Mouse (Mus musculus): ENCODE results near the gene Fam189a1. TPM values are rescaled to one million over a fixed set of nuclear protein-coding genes. Genes with fewer than 3 reads are reported as not detected.

Gene Fam189a1
- polyA plus RNA-seq, 1 experiment from 2014 or later: not detected

DNA sequence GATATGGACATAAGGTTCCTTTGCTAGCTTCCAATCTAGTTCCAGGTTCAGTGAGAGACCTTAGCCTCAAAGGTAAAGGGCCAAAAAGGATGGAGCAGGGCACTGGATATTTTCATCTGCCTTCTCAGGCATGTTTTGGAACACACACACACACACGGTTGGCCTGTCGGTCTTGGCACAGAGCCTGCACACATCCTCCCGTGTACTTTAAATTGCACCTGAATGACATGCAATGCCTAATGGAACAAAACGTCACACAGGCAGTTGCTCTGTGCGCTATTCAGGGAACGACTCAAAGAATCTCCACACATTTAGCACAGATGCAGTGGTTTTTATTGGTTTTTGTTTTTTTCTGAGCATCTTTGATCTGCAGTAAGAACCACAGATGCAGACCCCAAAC is 11.5 kb downstream of the Fam189a1 start:
- 74% methylated on average over 6 of the region's 6 CpGs for WGBS (ENCODE audit: insufficient replicate concordance)

DNA sequence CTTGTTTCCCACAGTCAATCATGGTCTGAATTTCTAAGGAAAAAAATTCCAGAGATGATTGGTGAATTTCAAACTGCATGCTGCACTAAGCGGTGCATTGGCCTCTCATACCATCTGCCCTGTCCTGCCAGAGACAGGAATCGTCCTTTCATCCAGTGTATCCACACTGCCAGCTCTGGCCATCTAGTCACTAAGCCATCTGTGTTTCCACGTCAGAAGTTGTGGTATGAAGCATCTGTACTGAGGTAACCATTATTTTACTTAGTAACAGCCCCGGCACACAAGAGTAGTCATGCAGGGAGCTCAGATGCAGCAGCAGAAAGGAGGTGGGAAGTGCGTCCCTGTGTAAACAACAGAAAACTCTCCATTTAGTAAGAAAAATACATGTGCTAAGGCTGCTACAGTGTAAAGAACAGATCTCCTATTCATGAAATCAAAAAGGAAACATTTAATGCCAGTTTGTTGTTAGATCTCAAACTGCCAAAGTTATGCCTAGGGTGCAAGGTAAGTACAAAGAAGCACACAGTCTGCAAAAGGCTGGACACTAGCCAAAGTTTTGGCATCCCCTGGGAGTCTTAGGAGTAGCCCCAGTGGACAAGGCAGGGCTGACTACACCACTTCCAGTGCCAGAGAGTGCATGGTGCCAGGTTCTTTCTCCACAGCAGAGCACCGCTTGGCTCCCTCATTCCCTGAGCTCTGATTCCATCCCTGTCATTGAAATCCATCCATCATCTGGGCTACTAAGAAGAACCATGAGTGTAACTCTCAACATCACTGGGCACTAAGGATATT is 14.3 kb downstream of the Fam189a1 start:
- Histone ChIP-seq H3K4me3 (no peak overlapping the region), H3K9ac (no peak overlapping the region), H3K4me2 (no peak overlapping the region), H3K4me1 (no peaks in the 10 kb centered on the region), H3K36me3 (no peaks in the 10 kb centered on the region), H3K27ac (no peak overlapping the region), H3K9me3 (replicated peaks) (no peaks in the 10 kb centered on the region), H3K27me3 (replicated peaks) (no peaks in the 10 kb centered on the region)
- no peak for ATAC-seq
- 68% methylated on average over 6 of the region's 6 CpGs for WGBS (ENCODE audit: insufficient replicate concordance)

More for the DNA sequence above, 11.5 kb downstream of the Fam189a1 start:
- no peaks in the 10 kb centered on the region for H3K9me3 ChIP-seq (replicated peaks)
- no peak overlapping the region for H3K9ac ChIP-seq
- H3K36me3 ChIP-seq: no peaks in the 10 kb centered on the region
- ATAC-seq: no peak
- H3K27ac ChIP-seq: no peak overlapping the region
- no peaks in the 10 kb centered on the region for H3K4me1 ChIP-seq
- no peak overlapping the region for H3K4me2 ChIP-seq
- H3K4me3 ChIP-seq: no peak overlapping the region
- no peaks in the 10 kb centered on the region for H3K27me3 ChIP-seq (replicated peaks)

DNA sequence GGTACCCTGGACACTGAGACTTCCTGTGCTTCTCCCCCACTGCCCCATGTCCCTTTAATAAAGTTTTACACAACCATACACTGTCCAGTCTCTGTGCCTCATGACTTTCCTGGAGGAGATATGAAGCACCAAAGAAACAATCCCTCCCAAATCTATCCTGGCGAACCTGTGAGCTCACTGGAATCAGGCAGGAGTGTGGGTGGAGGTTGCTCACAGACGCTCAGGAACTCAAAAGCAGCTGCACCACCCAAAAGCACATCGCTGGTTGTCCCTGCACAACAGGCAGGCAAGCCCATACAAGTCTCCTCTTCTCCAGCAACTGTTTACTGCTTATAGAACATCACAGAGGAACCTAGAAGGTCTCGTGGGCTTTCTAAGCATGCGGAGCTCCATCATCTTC is 15.5 kb downstream of the Fam189a1 start:
- H3K27me3 ChIP-seq (replicated peaks): no peaks in the 10 kb centered on the region
- H3K4me3 ChIP-seq: no peak overlapping the region
- H3K4me2 ChIP-seq: no peak overlapping the region
- H3K36me3 ChIP-seq: no peaks in the 10 kb centered on the region
- 66% methylated on average over 5 of the region's 5 CpGs for WGBS (ENCODE audit: insufficient replicate concordance)
- H3K27ac ChIP-seq: no peak overlapping the region
- H3K9ac ChIP-seq: no peak overlapping the region
- H3K9me3 ChIP-seq (replicated peaks): no peaks in the 10 kb centered on the region
- no peak for ATAC-seq
- H3K4me1 ChIP-seq: no peaks in the 10 kb centered on the region

- Histone ChIP-seq H3K4me2 (no peak overlapping the region), H3K27ac (no peak overlapping the region), H3K27me3 (replicated peaks) (no peaks in the 10 kb centered on the region), H3K9ac (no peak overlapping the region), H3K4me1 (no peaks in the 10 kb centered on the region), H3K9me3 (replicated peaks) (no peaks in the 10 kb centered on the region), H3K4me3 (no peak overlapping the region), H3K36me3 (no peaks in the 10 kb centered on the region)
- no peak for ATAC-seq
- WGBS (ENCODE audit: insufficient replicate concordance): 56% methylated on average over 5 of the region's 5 CpGs
Measured at GRCm38 (mm10) chr7:65140099-65140498, 16.3 kb downstream of the Fam189a1 start.

GRCm38 (mm10) chr7:65123766-65124165 is 32.6 kb downstream of the Fam189a1 start:
- 63% methylated on average over 3 of the region's 3 CpGs for WGBS (ENCODE audit: insufficient replicate concordance)
- no peaks in the 10 kb centered on the region for H3K4me1 ChIP-seq
- no peak overlapping the region for H3K9ac ChIP-seq
- H3K9me3 ChIP-seq (replicated peaks): no peaks in the 10 kb centered on the region
- H3K4me2 ChIP-seq: no peak overlapping the region
- H3K27ac ChIP-seq: no peak overlapping the region
- H3K36me3 ChIP-seq: no peaks in the 10 kb centered on the region
- no peak for ATAC-seq
- H3K4me3 ChIP-seq: no peak overlapping the region
- H3K27me3 ChIP-seq (replicated peaks): no peaks in the 10 kb centered on the region

DNA sequence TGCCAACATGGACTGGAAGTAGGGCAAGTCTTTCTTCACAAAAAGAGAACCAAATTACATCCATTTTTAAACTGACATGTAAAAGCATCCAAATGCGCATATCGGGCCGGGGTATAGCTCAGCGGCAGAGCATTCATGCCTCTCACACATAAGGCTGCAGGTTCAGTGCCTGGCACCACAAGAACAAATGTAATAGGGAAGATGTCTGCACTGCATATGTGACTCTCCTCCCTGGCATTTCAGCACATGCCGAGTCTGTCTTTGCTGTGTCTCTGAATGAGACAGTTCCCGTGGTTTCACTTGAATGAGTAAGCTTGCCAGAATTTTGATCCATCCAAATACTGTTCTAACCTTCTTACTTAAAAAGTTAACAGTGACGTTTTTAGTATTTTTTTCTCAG is 39.5 kb downstream of the Fam189a1 start:
- ATAC-seq: no peak
- H3K27ac ChIP-seq: no peak overlapping the region
- no peaks in the 10 kb centered on the region for H3K27me3 ChIP-seq (replicated peaks)
- H3K36me3 ChIP-seq: no peaks in the 10 kb centered on the region
- 81% methylated on average over 7 of the region's 7 CpGs for WGBS (ENCODE audit: insufficient replicate concordance)
- no peak overlapping the region for H3K4me2 ChIP-seq
- no peaks in the 10 kb centered on the region for H3K9me3 ChIP-seq (replicated peaks)
- no peak overlapping the region for H3K4me3 ChIP-seq
- no peak overlapping the region for H3K9ac ChIP-seq
- H3K4me1 ChIP-seq: no peaks in the 10 kb centered on the region

DNA sequence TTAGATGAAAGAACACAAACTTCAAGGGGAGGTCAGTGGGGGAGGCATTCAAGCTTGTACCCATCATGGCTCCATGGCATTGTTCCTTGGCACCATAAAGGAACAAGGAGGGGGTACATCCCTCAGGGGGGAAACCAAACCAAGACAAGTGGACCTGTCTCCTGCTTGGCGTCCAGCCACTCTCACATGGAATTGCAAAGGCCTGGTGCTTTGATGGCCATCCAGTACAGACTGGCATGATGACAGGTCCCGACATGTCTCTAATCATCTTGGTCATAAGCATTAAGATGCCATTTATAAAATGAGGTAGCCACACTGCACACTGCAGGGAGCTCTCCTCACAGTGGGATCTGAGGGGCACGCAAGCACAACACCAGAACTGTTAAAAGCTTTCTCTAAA is 41.0 kb downstream of the Fam189a1 start:
- Histone ChIP-seq H3K36me3 (no peaks in the 10 kb centered on the region), H3K27ac (no peak overlapping the region), H3K9ac (no peak overlapping the region), H3K27me3 (replicated peaks) (no peaks in the 10 kb centered on the region), H3K9me3 (replicated peaks) (no peaks in the 10 kb centered on the region; the same call in 1 of the 2 replicates), H3K4me2 (no peak overlapping the region), H3K4me1 (no peaks in the 10 kb centered on the region), H3K4me3 (no peak overlapping the region)
- ATAC-seq: no peak
- WGBS (ENCODE audit: insufficient replicate concordance): 59% methylated on average over 3 of the region's 3 CpGs

GRCm38 (mm10) chr7:65111664-65112063 is 44.7 kb downstream of the Fam189a1 start:
- no peak overlapping the region for H3K27ac ChIP-seq
- no peaks in the 10 kb centered on the region for H3K27me3 ChIP-seq (replicated peaks)
- no peak overlapping the region for H3K4me3 ChIP-seq
- H3K4me2 ChIP-seq: no peak overlapping the region
- no peak for ATAC-seq
- whole genome bisulfite sequencing (ENCODE audit: insufficient replicate concordance): 76% methylated on average over 9 of the region's 9 CpGs
- H3K36me3 ChIP-seq: no peaks in the 10 kb centered on the region
- H3K9ac ChIP-seq: no peak overlapping the region
- no peaks in the 10 kb centered on the region for H3K4me1 ChIP-seq
- H3K9me3 ChIP-seq (replicated peaks): no peaks in the 10 kb centered on the region; the same call in 1 of the 2 replicates

DNA sequence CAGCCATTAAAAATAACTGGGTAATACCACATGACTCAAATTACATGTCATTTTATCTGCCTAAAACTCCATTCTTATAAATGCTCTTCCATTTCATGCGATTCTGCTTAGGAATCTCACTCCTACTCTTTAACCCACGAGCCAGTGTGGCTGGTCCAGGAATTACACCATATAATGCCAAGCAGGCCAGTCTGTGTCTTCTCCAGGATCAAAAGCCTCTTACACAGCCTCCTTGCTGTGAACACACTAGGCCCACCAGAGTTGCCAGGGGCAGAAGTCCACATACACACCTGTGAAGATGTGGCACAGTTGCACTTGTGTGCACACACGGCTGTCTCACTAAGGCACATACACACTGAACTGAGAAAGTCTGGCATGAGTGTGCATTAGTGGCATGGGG is 50.8 kb downstream of the Fam189a1 start:
- no peak overlapping the region for H3K27ac ChIP-seq
- H3K36me3 ChIP-seq: no peaks in the 10 kb centered on the region
- H3K9ac ChIP-seq: no peak overlapping the region
- WGBS (ENCODE audit: insufficient replicate concordance): 71% methylated on average over 3 of the region's 3 CpGs
- ATAC-seq: no peak
- H3K4me3 ChIP-seq: no peak overlapping the region
- H3K27me3 ChIP-seq (replicated peaks): no peaks in the 10 kb centered on the region
- H3K9me3 ChIP-seq (replicated peaks): no peaks in the 10 kb centered on the region; the same call in 1 of the 2 replicates
- H3K4me2 ChIP-seq: no peak overlapping the region
- no peaks in the 10 kb centered on the region for H3K4me1 ChIP-seq

DNA sequence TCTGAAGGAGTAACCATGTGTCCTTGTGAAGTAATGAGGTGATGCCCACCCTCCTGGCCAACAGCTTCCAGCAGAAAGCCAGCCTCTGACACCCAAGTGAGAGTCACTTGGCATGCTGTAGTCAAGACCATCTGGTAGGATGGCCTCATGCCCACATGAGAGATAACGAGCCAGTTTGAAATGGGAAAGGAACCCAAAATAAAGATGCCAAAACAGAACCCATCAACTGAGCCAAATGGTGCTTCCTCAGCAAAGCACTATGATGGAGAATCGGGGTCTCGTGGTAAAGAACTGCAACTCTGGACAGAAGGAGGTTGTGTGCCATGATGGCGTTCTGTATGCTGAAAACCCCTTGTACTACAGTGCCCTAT is 51.3 kb downstream of the Fam189a1 start:
- H3K27me3 ChIP-seq (replicated peaks): no peaks in the 10 kb centered on the region
- no peak for ATAC-seq
- no peak overlapping the region for H3K9ac ChIP-seq
- H3K4me2 ChIP-seq: no peak overlapping the region
- no peaks in the 10 kb centered on the region for H3K4me1 ChIP-seq
- no peaks in the 10 kb centered on the region for H3K36me3 ChIP-seq
- H3K4me3 ChIP-seq: no peak overlapping the region
- 69% methylated on average over 4 of the region's 4 CpGs for WGBS (ENCODE audit: insufficient replicate concordance)
- H3K27ac ChIP-seq: no peak overlapping the region
- H3K9me3 ChIP-seq (replicated peaks): no peaks in the 10 kb centered on the region

GRCm38 (mm10) chr7:65104207-65105096 is 51.9 kb downstream of the Fam189a1 start:
- Histone ChIP-seq H3K9ac (no peak overlapping the region), H3K27me3 (replicated peaks) (no peaks in the 10 kb centered on the region), H3K4me2 (no peak overlapping the region), H3K36me3 (no peaks in the 10 kb centered on the region), H3K4me3 (no peak overlapping the region), H3K27ac (no peak overlapping the region), H3K4me1 (no peaks in the 10 kb centered on the region), H3K9me3 (replicated peaks) (no peaks in the 10 kb centered on the region)
- no peak for ATAC-seq
- 73% methylated on average over 17 of the region's 17 CpGs for WGBS (ENCODE audit: insufficient replicate concordance)

DNA sequence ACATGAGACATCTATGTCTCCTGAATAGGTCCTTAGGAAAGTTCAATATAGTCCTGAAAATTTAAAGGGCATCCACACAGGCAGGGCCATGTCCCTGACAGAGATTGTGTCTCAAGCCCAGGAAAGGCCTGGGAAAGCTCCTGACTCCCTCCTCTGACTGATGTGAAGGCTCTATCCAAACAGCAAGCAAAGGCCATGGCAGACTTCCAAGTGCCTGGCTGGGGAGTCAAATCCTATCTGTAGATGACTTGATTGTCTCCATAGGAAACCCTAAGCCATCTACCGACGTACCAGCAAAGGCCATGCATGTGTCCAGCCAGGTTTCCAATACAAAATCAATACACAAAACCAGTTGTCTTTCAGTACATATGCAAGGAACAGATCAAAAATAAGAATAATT is 54.7 kb downstream of the Fam189a1 start:
- WGBS (ENCODE audit: insufficient replicate concordance): 72% methylated on average over 2 of the region's 2 CpGs

More for the DNA sequence above, 54.7 kb downstream of the Fam189a1 start:
- ATAC-seq: no peak
- Histone ChIP-seq H3K4me1 (no peaks in the 10 kb centered on the region), H3K9me3 (replicated peaks) (no peaks in the 10 kb centered on the region), H3K36me3 (no peaks in the 10 kb centered on the region), H3K4me2 (no peak overlapping the region), H3K27me3 (replicated peaks) (no peaks in the 10 kb centered on the region), H3K4me3 (no peak overlapping the region), H3K9ac (no peak overlapping the region), H3K27ac (no peak overlapping the region)
